Mouse (Mus musculus) c-Kit-negative CD71-positive TER-119-positive erythroid progenitor cells, embryonic 14.5 days (primary cell): Measurements from ENCODE around the gene Bmp8b.
"Not testable (repeated sequence)": the region's sequence is repeated elsewhere in the genome, so short reads cannot be mapped to it uniquely, and the experiment has no call there.

Source experiments
- DNase-seq: peaks from one replicate; pipeline ENCODE4 v3.0.0-alpha.2; 2013; ENCODE audit warnings: low read depth, low spot score

Bmp8b gene

GRCm38 (mm10) chr4:123111275-123111983 lies 6.5 kb downstream of the Bmp8b start:
- DNase-seq = not testable (repeated sequence)

- no peak for DNase-seq
Observed at GRCm38 (mm10) chr4:123112216-123112764, 7.3 kb downstream of the Bmp8b start.

- DNase-seq = not testable (repeated sequence)
Observed at GRCm38 (mm10) chr4:123114651-123115050, 9.7 kb downstream of the Bmp8b start.

GRCm38 (mm10) chr4:123116011-123116410 lies 11.0 kb downstream of the Bmp8b start, which contains the start of gene Oxct2b:
Gene Oxct2b (plus strand): TSS chr4:123116266.
- DNase-seq = no peak

- DNase-seq = not testable (repeated sequence)
Observed at GRCm38 (mm10) chr4:123116640-123117039, 11.7 kb downstream of the Bmp8b start.

- DNase-seq = no peak
Observed at GRCm38 (mm10) chr4:123121286-123121685, 16.3 kb downstream of the Bmp8b start.

GRCm38 (mm10) chr4:123126626-123127025 lies 21.7 kb downstream of the Bmp8b start:
- DNase-seq = no peak

- no peak for DNase-seq
Observed at GRCm38 (mm10) chr4:123127051-123127450, 22.1 kb downstream of the Bmp8b start.

- DNase-seq = no peak
Observed at GRCm38 (mm10) chr4:123137551-123137950, 32.6 kb downstream of the Bmp8b start.

- DNase-seq = peak; percentile 71
Observed at GRCm38 (mm10) chr4:123139513-123140154, 34.7 kb downstream of the Bmp8b start, which contains the start of gene Ppie. Gene Ppie (minus strand): TSS chr4:123139951.

GRCm38 (mm10) chr4:123147446-123148150 lies 42.6 kb downstream of the Bmp8b start:
- no peak for DNase-seq

- DNase-seq = no peak
Observed at GRCm38 (mm10) chr4:123152003-123152402, 47.0 kb downstream of the Bmp8b start.

- DNase-seq = no peak
Observed at GRCm38 (mm10) chr4:123152976-123153375, 48.0 kb downstream of the Bmp8b start.

GRCm38 (mm10) chr4:123155004-123155403 lies 50.0 kb downstream of the Bmp8b start:
- DNase-seq = no peak

- no peak for DNase-seq
Observed at GRCm38 (mm10) chr4:123155427-123155826, 50.5 kb downstream of the Bmp8b start.

- DNase-seq = no peak
Observed at GRCm38 (mm10) chr4:123155840-123156239, 50.9 kb downstream of the Bmp8b start.

GRCm38 (mm10) chr4:123160571-123160970 lies 55.6 kb downstream of the Bmp8b start:
- DNase-seq = no peak

- DNase-seq = not testable (repeated sequence)
Observed at GRCm38 (mm10) chr4:123161251-123161650, 56.3 kb downstream of the Bmp8b start.

GRCm38 (mm10) chr4:123162305-123162917 lies 57.4 kb downstream of the Bmp8b start:
- no peak for DNase-seq

- no peak for DNase-seq
Observed at GRCm38 (mm10) chr4:123164157-123164556, 59.2 kb downstream of the Bmp8b start.

GRCm38 (mm10) chr4:123171811-123172210 lies 66.8 kb downstream of the Bmp8b start:
- no peak for DNase-seq
